Mouse (Mus musculus) C2C12 (cell line): ENCODE data around the gene Wscd1. TPM values are rescaled to one million over a fixed set of nuclear protein-coding genes. Genes with fewer than 3 reads are reported as not detected.

Experiments used
- H3K27me3 ChIP-seq: one replicate; pipeline ENCODE4 v1.6.1; 2011; ENCODE audit not compliant: control insufficient read depth, insufficient read depth, insufficient read length
- H3K36me3 ChIP-seq: one replicate; pipeline ENCODE4 v1.6.1; 2011; ENCODE audit not compliant: control insufficient read depth, insufficient read depth
- H3K4me3 ChIP-seq: one replicate; pipeline ENCODE4 v1.5.1; 2011; ENCODE audit warnings: mild to moderate bottlenecking, control low read depth; ENCODE audit not compliant: poor library complexity, insufficient read depth, severe bottlenecking
- H3K79me2 ChIP-seq: one replicate; pipeline ENCODE4 v1.6.1; 2011; ENCODE audit not compliant: control insufficient read depth, insufficient read depth
- H3K79me3 ChIP-seq: one replicate; pipeline ENCODE4 v1.6.1; 2011; ENCODE audit warnings: low read depth, control low read depth
- H3ac ChIP-seq: one replicate; pipeline ENCODE3; 2011; ENCODE audit warnings: low read depth; ENCODE audit not compliant: control insufficient read depth, insufficient read length
- CEBPB ChIP-seq: IDR thresholded peaks from one replicate; pipeline ENCODE4 v1.6.1; 2011; ENCODE audit warnings: low read depth, mild to moderate bottlenecking, control low read depth, moderate library complexity
- CTCF ChIP-seq: IDR thresholded peaks from one replicate; pipeline ENCODE4 v1.5.1; 2011; ENCODE audit not compliant: control insufficient read depth, insufficient read depth, insufficient read length
- FOSL1 ChIP-seq: IDR thresholded peaks from one replicate; pipeline ENCODE4 v1.8.0; 2011; ENCODE audit warnings: mild to moderate bottlenecking, low read length; ENCODE audit not compliant: poor library complexity, insufficient read depth, severe bottlenecking
- MAX ChIP-seq: IDR thresholded peaks from one replicate; pipeline ENCODE4 v1.6.1; 2011; ENCODE audit warnings: mild to moderate bottlenecking, control low read depth
- MYOD1 ChIP-seq: IDR thresholded peaks from one replicate; pipeline ENCODE4 v1.6.1; 2011; ENCODE audit warnings: low read depth; ENCODE audit not compliant: control insufficient read depth, insufficient read length
- MYOG ChIP-seq: IDR thresholded peaks from one replicate; pipeline ENCODE4 v1.6.1; 2011; ENCODE audit not compliant: control insufficient read depth, insufficient read length; ENCODE audit errors: extremely low read depth
- USF1 ChIP-seq: IDR thresholded peaks from one replicate; pipeline ENCODE4 v1.6.1; 2011; ENCODE audit warnings: low read depth, mild to moderate bottlenecking, control low read depth, moderate library complexity
- polyA plus RNA-seq: library from polyadenylated mRNA; unstranded; fragments of >200 nt; fragmentation: generic; extraction: Trizol; gene quantifications from one replicate; pipeline ENCODE4 v1.2.1, GENCODE M21; 2012; ENCODE audit warnings: missing spikeins

Gene Wscd1
- polyA plus RNA-seq, 1 experiment, result not detected

GRCm38 (mm10) chr11:71775056-71775455, 25.3 kb downstream of the Wscd1 start:
- no peak overlapping the region for H3ac ChIP-seq
- no peaks in the 10 kb centered on the region for H3K79me3 ChIP-seq
- no peaks in the 10 kb centered on the region for H3K27me3 ChIP-seq
- H3K79me2 ChIP-seq, result no peaks in the 10 kb centered on the region
- no peaks in the 10 kb centered on the region for H3K36me3 ChIP-seq
- TF ChIP-seq MYOD1, result no peak
- TF ChIP-seq MYOG, result no peak
- TF ChIP-seq FOSL1, result no peak
- TF ChIP-seq CEBPB, result no peak
- TF ChIP-seq USF1, result no peak
- TF ChIP-seq CTCF, result no peak
- no peak for TF ChIP-seq MAX
- no peak overlapping the region for H3K4me3 ChIP-seq

- H3K27me3 ChIP-seq, result peaks cover 28% of the 10 kb centered on the region
- no peak overlapping the region for H3K4me3 ChIP-seq
- no peak for TF ChIP-seq MYOG
- TF ChIP-seq CTCF, result no peak
- TF ChIP-seq MAX, result no peak
- no peak for TF ChIP-seq MYOD1
- TF ChIP-seq CEBPB, result no peak
- TF ChIP-seq FOSL1, result no peak
- no peak for TF ChIP-seq USF1
- H3K79me2 ChIP-seq, result no peaks in the 10 kb centered on the region
- no peak overlapping the region for H3ac ChIP-seq
- H3K79me3 ChIP-seq, result no peaks in the 10 kb centered on the region
- no peaks in the 10 kb centered on the region for H3K36me3 ChIP-seq
Measured at GRCm38 (mm10) chr11:71779642-71780041, 29.9 kb downstream of the Wscd1 start.

- Histone ChIP-seq H3K27me3 (peaks cover 28% of the 10 kb centered on the region), H3K36me3 (no peaks in the 10 kb centered on the region), H3K79me3 (no peaks in the 10 kb centered on the region), H3ac (no peak overlapping the region), H3K79me2 (no peaks in the 10 kb centered on the region), H3K4me3 (no peak overlapping the region)
- TF ChIP-seq FOSL1, result no peak
- TF ChIP-seq CEBPB, result no peak
Measured at GRCm38 (mm10) chr11:71781737-71782354, 32.1 kb downstream of the Wscd1 start.

GRCm38 (mm10) chr11:71785499-71785898, 35.8 kb downstream of the Wscd1 start:
- Histone ChIP-seq H3K79me2 (no peaks in the 10 kb centered on the region), H3K79me3 (no peaks in the 10 kb centered on the region), H3K36me3 (no peaks in the 10 kb centered on the region), H3ac (no peak overlapping the region), H3K27me3 (peaks cover 28% of the 10 kb centered on the region), H3K4me3 (no peak overlapping the region)
- TF ChIP-seq FOSL1, result no peak
- no peak for TF ChIP-seq MAX
- no peak for TF ChIP-seq MYOD1
- TF ChIP-seq CTCF, result no peak
- no peak for TF ChIP-seq MYOG
- no peak for TF ChIP-seq USF1
- no peak for TF ChIP-seq CEBPB

GRCm38 (mm10) chr11:71788209-71788608, 38.5 kb downstream of the Wscd1 start:
- Histone ChIP-seq H3ac (no peak overlapping the region), H3K4me3 (no peak overlapping the region), H3K27me3 (peaks cover 9% of the 10 kb centered on the region), H3K79me3 (no peaks in the 10 kb centered on the region), H3K79me2 (no peaks in the 10 kb centered on the region), H3K36me3 (no peaks in the 10 kb centered on the region)
- TF ChIP-seq MAX, result no peak
- TF ChIP-seq FOSL1, result no peak
- no peak for TF ChIP-seq CTCF
- no peak for TF ChIP-seq CEBPB
- no peak for TF ChIP-seq USF1
- no peak for TF ChIP-seq MYOG
- no peak for TF ChIP-seq MYOD1

GRCm38 (mm10) chr11:71790227-71790626, 40.5 kb downstream of the Wscd1 start:
- no peak for TF ChIP-seq MYOD1
- TF ChIP-seq FOSL1, result no peak
- no peak for TF ChIP-seq MYOG
- no peak for TF ChIP-seq MAX
- TF ChIP-seq CTCF, result no peak
- no peak for TF ChIP-seq USF1
- no peak for TF ChIP-seq CEBPB
- Histone ChIP-seq H3K27me3 (no peaks in the 10 kb centered on the region), H3ac (no peak overlapping the region), H3K79me2 (no peaks in the 10 kb centered on the region), H3K36me3 (no peaks in the 10 kb centered on the region), H3K79me3 (no peaks in the 10 kb centered on the region), H3K4me3 (no peak overlapping the region)
